9 mouse cellular contexts compared by ENCODE assay signal in the genomic region with DNA sequence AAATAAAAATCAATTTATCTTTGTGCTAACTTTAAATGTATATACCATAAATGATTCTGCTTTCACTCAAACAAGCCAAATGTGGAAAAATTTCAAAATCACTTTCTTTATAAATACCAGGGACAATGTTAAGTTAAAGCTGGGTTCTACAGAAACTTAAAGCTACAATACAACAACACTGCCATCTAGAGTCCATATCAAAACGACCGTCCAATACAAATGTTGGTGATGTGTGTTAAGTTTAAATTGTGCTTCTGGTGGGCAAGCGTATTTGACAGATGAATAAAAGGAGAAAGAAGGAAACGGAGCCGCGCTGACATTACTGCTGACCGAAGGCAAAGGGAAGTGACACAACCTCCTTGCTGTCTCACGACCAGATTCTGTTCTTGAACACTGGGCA. TPM values are rescaled to one million over a fixed set of nuclear protein-coding genes. Genes with fewer than 3 reads are reported as not detected.
DNase-seq lines count a peak whose midpoint lies in the region; ATAC-seq and TF ChIP-seq lines count a peak whose summit lies in the region.
"Had no signal": no experiment of that assay in that cellular context is flagged by ENCODE, and none has a peak within 500 bp of the region (broad histone marks: within the 10 kb centered on the region; RNA-seq: fewer than 3 reads in every experiment).

No protein-coding gene starts in this region.

- no peak for DNase-seq in cerebellum, postnatal 25 days
- peak; percentile 81 for DNase-seq in kidney, postnatal 0 days (ENCODE audit: low spot score)
- no peak for DNase-seq in kidney, adult 11 months
- DNase-seq in MN1 (ENCODE audit: low spot score), result peak; percentile 13
- DNase-seq in induced T-regulatory cell, adult 2 months (ENCODE audit: low read depth), result peak; percentile 42
- no peak for DNase-seq in spleen, postnatal 14 days (ENCODE audit: low spot score in 2 of 2)
- no peak for DNase-seq in neural tube, embryonic 10.5 days (ENCODE audit: extremely low spot score, low spot score)
- DNase-seq: lung, postnatal 10 days had no signal

- no peak overlapping the region for H3K9ac ChIP-seq in kidney, postnatal 0 days (ENCODE audit: low read depth, low read length)

- H3K27ac ChIP-seq in kidney, postnatal 0 days, result no peak overlapping the region

- 55% methylated on average over 8 of the region's 8 CpGs for WGBS in kidney, postnatal 0 days

- no peaks in the 10 kb centered on the region for H3K9me3 ChIP-seq in kidney, postnatal 0 days (replicated peaks; ENCODE audit: low read length)

- no peak overlapping the region for H3K4me3 ChIP-seq in kidney, postnatal 0 days (replicated peaks; ENCODE audit: low read depth, low read length)

- no peak overlapping the region for H3K4me2 ChIP-seq in kidney, postnatal 0 days (ENCODE audit: low read length)

- no peaks in the 10 kb centered on the region for H3K27me3 ChIP-seq in kidney, postnatal 0 days (ENCODE audit: insufficient read depth, low read length)

- ATAC-seq in cerebellum, adult (ENCODE audit: insufficient number of reproducible peaks, low FRiP score, low TSS enrichment), result 0 out of 2 replicates have a peak, but pooled peaks have one; percentile 36
- no peak for ATAC-seq in kidney, postnatal 0 days (replicated peaks; ENCODE audit: low FRiP score, low read depth)

- H3K36me3 ChIP-seq in kidney, postnatal 0 days (ENCODE audit: insufficient read depth, low read length), result no peaks in the 10 kb centered on the region

- no peaks in the 10 kb centered on the region for H3K4me1 ChIP-seq in kidney, postnatal 0 days (replicated peaks; ENCODE audit: insufficient read depth, low read length)

- peak; percentile 74 for TF ChIP-seq CTCF in kidney, postnatal 0 days (IDR thresholded peaks at IDR 0.05; ENCODE audit: low read depth)

RNA-seq across cellular contexts. Expression of a gene that starts 38.4 kb away (rescaled TPM):
- 37.6 and 37.7 TPM in 2 replicates for polyA plus RNA-seq in kidney, postnatal 0 days (2015; fragmentation: Nextera tagmentation; extraction: Ambion mirVana)

Comparison
In these comparisons a context has a peak if more than half of its experiments do, and no peak if none do; other contexts are left out.
1. DNase-seq: peak in kidney, postnatal 0 days (single experiment), MN1 (single experiment) and induced T-regulatory cell, adult 2 months (single experiment); none in cerebellum, postnatal 25 days (0 of 2), kidney, adult 11 months (single experiment), spleen, postnatal 14 days (0 of 2) and neural tube, embryonic 10.5 days (single experiment).